Mouse (Mus musculus) spleen, adult 12 weeks (tissue): Measurements from ENCODE around the gene Aif1.

Source experiments
- DNase-seq: peaks from one replicate; pipeline ENCODE4 v3.0.0; 2022; ENCODE audit warnings: low spot score

Aif1 gene

DNA sequence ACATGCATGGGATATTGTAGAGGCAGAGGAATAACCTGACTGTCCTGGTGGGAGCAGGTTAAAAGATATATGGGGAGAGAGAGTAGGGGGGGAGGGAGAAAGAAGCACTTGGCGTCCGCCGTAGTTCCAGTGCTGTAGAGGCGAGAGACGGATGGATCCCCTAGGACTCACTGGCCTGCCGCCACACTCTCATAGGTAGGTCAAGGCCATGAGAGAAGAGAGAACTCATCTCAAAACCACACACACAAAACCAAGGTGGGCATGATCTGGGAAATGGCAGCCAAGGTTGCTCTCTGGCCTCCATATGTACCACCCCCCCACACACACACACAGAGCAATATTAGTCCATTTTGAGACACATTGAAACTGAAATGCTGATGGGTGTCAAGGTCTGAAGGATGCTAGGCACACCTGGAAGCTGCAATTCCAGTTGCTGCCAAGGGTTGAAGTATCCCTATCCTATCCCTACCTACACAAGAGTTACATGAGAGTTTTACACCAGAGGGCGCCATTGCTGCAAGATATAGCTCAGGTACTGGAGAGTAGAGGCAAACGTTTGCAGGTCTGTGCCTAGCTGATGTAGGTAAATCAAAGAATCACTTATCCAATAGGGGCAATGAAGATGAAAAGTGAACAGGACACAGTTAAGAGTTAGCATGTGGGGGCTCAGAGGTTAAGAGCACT, 9.4 kb downstream of the Aif1 start:
- DNase-seq = peak; percentile 45

DNA sequence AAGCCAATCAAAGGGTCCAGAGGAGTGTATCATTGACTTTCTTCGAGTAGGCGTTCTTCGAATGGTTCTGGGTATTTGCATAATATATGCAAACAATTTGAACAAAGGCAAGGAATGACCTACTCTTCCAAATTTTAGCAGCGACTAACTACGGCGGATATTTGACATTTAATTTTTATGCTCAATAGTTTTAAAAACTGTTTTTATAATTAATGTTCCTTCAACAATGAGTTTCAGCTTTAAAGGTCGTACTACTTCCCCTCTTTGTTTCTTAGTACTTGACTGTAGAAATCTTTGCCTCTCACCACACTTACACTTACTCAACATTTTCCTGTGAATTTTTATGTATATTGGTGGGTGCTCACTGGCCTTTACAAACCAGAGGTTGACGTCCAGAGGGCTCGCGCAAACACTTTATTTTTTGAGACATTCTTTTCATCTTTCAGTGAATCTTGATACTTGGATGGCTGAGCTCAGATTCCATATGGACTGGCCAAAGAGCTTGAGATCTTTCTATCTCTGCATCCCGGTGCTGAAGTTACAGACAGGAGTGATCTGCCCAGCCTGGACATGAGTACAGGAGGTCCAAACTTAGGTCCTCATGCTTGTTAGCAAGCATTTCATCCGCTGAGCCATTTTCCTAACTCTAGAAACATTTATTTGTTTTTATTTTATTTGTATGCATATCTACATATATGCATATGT, 10.3 kb downstream of the Aif1 start:
- DNase-seq = no peak

DNA sequence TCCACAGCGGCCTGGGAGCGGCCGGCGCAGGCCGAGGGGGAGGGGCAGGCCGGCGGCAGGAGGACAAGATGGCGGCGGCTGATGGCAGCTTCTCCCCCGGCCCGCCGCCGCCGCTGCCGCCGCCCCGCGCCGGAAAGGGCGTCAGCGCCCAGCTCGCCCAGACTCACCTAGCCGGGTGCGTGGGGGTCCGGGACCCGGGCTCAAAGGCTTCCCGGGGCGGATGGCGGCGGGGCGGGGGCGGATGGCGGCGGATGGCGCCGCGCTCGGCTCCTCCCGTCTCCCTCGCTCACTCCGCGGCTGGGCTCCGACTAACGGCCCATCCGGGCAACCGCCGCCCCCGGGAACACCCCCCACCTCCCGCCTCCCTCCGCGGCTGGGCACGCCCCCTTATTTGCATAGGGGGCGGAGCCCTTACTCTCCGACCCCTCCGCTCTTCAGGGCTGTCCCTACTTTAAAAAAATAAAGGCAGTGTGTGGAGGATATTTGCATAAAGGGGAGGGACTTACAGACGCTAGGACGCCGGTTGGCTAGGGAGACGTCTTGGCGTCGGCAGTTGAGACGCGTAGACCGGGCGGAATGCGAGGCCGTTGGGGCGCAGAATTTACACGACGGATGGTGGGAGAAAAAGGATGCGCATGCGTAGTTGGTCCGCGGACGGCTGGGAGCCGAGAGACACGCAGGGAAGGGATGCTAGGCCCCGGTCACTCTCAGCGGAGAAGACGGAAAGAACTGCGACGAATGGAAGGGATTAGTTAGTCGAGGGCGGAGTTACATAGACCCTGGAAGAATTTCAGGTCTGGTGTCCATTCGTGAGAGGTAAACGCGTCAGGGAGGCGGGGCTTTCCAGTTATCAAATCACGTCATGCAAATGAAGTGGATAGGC, 11.1 kb downstream of the Aif1 start, which contains the start of gene Prrc2a:
Prrc2a (minus strand) TSS at position 330 of the 883 bp plus-strand sequence.
- peak; percentile 92 for DNase-seq

DNA sequence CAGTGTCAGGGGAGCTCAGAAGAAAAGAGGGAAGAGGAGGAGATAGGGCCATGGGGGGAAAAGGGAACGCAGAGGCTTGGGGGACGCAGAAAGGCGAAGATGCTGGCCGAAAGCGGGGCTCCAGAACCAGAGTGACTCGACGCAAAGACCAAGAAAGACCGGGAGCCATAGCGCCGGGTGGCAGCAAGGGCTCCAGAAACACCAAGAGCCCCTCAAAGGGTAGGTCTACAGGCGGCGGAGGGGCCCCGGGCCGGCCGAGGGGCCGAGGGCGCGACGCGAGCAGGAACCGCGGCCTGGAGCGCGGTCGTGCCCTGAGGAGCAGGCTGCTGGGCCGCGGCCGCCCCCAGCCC, 11.7 kb downstream of the Aif1 start:
- DNase-seq = no peak

DNA sequence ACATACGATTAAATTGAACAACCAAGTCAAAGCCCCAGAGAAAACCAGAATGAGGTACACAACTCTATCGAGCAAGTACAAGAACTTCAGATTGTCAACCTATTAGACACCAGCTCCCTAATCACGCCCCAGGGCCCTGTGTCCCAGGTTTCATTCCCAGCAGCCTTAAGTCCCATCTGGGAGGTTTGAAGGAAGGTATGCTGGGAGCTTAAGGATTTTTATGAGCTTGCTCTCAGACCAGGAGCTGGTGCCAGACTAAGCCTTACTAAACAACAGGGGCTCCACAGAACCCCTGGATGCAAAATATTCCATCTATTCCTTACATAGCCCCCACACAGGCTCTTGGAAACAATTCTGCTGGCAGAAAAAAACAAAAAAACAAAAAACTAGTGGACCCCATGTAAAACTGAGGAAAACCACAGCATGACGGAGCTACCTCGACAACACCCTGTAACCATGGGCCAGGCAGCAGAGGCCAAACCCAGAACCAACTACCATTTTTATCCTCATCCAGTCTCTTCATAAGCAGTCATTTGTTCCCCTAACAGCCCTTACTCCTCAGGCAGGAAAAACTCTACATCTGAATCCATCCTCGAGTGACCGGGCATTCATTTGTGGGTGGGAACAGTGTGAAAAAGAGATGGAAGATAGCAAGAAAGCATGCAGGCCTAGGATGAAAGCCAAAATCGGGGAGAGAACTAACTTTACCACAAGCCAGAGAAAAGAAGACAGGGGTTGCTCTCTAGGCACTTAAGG, 12.4 kb downstream of the Aif1 start:
- DNase-seq = no peak

DNA sequence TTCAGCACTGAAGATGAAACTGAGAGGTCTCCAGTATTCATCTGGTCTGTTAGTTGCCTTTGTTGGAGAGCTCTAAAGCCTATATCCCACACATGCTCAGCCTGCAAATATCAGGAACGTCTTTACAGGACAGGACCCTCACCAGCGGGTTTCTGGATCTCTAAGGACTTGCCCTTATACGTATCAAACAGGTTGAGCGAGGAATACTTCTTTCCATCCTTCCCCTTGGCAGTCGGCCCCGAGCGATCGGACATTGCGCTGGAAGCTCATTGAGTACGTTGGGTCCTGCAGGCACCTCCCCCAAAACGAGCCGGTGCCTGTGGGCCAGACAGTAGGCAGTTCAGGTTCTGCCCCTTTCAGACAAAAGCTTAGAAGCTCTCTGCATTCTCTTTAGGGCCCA, 13.1 kb downstream of the Aif1 start:
- DNase-seq = no peak

DNA sequence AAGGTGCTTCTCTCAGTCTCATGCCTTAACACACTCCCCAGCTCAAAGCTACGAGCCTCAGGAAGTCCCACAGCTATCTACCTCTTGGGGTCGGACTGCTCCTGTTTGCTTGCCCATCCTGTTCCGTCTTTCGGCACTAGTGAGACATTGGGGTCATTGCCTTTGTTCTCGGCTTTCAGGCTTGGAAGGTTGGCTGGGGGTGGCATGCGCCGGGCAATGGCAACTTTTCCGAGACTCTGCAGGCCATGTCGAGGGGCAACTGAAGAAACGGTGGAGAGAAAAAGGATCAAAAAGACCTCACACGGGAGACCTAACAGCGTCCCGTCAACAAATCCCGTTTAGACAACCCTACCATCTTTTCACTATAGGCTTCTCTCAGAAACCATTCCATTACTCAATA, 13.7 kb downstream of the Aif1 start:
- no peak for DNase-seq

DNA sequence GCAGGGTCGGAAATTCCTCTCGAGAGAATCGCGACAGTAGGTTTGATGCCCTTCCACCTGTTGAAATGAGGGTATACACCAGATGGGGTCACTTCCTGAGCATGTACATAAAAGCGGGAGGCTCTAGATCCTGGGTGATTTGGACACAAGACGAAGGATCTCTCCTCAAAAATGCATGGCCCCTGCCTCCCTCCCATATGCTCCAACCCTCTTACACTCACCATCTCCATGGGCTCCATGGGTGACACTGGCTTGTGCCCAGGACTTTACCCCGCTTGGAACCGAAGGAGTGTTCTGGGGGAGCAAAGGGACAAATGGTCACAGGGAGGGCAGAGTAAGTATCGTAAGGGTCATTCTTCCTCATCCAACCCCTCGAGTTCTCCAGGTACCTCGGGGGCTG, 14.4 kb downstream of the Aif1 start:
- DNase-seq = no peak

DNA sequence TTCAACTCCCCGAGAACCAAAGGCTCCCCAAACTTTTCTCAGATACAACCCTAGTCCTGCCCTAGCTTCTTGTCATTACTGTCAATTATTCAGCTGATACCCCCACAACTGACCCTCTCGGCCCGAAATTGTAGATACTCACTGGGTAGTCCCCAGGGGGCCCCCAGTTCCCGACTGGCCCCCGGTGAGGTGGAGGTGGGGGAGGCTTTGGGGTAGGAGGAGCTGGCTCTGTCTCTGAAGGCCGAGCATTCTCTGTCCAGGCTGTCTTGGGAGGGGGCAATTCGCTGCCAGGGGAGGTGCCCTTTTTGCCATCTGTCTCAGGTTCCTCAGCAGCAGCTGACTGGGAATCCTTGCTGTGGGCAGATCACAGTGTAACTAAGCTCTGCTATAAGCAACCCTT, 16.2 kb downstream of the Aif1 start:
- DNase-seq = no peak

DNA sequence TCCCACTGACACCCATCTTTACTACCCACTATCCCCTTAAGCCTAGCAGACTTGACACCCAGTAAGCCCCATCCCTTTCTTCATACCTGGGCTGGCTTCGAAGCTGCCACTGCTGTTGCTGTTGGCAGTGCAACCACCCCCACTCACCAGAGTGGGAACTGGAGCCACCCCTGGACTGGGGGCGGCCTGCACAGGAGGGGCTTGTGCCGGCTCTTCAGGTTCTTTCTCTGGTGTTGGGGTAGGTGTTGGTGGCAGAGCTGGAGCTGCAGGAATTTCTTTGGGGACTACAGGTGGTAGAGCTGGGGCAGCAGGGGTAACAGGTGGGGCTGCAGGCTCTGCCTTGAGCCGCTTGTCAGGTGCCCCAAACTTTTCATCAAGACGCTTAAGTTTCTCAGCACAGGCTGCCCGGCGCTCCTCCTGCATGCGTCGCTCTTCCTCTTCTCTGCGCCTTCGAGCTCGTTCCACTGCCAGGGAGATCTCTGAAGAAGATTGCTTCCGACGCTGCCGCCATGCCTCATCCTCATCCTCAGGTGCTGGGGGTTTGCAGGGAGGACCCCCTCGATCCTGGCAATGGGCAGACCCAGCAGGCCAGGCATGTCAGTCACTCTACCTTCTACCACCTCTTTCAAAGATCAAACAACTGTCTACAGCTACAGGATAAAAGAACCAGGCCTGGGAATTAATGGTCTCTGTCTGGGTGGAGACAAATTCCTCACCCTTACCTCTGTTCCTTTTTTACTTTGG, 16.8 kb downstream of the Aif1 start:
- no peak for DNase-seq

DNA sequence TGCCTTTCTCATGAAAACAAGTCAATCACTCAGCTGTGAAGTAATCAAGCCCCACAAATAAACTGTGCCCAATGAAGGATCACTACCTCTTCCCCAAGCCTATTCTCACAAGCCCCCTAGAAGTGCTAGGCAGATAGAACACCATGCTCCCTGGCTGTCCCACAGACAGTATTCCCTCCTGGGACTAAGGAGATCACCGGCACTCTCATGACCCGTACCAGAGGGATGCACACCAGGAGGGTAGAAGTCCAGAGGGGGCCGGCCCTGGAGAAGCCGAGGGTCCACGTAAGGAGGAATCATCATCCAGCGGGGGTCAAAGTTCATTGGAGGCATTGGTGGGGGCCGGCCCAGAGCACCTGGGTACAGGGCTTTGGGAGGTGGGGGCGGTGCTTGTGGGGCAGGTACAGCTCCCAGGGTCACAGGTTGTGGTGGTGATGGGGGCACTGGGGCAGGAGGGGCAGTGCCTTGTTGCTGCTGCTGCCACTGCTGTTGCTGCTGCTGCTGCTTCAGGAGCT, 18.1 kb downstream of the Aif1 start:
- DNase-seq = no peak

DNA sequence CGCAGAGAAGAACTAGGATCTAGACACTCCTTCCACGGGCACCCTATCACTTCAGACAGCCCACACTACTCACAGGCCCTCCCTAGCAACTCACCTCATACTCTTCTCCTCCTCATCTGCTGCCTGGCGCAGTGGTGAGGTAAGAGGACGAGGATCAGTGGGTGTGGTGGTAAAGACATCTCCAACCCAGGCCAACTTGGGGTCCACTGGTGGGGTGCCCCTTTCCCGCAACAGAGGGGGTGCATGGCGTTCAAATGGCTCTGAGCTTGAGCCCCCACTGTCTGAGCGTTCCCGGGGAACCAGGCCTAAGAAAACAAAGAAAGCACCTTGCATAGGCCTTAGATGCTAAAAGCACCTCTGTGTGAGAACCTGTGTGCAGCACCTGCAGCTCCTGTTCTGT, 18.6 kb downstream of the Aif1 start:
- no peak for DNase-seq

DNA sequence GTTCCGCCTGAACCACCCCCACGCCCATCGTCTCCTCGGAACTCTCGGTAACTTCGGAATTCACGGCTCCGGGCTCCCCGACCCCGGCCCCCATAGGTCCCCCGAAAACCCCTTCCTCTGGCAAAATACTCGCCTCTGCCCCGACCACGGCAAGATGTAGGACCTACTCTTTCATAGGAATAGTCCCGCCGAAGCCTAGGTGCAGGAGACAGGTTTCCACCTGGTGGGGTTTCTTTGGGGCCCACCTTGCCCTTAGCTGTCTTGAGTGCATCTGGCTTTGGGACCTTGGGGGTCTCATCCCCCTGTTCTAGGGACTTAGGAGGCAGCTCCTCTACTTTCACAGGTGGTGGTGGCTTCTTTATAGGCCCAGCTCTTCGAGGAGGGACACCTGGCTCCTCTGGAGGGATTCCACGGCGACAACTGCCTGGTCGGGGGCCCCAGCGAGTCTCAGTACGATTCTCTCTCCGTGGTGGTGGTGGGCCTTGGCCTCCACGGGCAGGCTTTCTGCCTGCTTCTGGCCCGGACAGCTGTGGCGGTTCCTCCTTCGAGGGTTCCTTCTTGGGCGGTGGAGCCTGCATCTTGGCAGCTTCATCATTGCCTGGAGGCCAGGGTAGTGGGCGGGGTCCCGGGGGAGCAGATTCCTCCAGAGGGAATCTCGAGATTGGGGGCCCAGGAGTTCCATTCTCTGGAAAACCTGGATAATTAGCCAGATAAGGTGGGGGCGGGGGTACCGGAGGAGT, 19.2 kb downstream of the Aif1 start:
- DNase-seq = no peak

DNA sequence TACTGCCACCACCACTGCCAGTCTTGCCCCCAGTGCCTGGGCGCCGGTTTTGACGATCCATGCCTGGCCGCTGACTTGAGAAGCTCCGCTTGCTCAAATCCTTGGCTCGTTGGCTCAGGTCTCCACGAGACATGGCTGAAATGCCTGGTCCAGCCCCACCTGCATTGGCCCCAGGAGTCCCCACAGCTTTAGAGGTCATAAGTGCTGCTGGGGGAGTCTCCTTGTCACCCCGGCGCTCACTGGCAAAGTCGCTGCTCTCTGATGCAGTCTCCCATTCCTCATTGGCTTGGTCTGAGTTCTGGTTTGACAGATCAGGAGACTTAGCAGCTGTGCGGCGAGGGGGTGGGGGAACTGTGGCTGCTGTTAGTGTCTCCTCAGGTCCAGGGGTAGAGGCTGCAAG, 20.4 kb downstream of the Aif1 start:
- no peak for DNase-seq

DNA sequence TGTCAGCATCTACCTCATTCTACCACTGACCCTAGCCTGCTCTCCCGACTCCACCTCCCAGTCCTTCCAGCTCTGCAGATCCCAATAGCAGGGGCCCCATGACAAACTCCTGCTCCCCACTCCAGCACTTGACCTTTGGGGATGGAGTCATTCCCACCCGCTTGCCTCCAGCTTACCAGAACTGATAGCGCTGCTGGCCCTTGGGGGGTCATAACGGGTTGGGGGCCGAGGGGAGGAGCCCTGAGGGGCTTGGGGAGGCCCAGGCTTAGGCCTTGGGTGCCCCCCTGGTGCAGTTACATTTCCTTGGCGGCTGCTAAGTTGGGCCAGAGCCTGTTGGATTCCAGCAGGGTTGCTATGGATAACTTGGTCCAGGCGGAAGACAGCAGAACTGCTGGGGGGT, 21.3 kb downstream of the Aif1 start:
- DNase-seq = no peak

DNA sequence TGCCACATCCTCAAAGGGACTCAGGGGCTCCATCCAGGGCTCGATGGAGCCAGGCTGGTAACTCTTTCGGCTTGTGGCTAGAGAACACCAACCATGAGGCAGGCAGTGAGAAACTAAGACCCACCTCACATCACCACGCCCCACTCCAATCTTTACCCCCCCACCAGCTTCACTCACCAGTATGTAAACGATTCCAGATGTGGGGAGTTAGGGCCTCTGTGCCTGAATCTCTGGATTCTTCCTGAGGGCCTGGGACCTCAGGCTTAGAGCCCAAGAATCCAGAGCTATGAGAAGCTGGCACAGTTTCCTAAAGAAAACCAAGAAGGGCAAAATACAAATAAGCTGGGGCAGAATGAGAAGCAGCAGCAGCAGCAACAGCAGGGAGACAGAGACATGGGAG, 21.9 kb downstream of the Aif1 start:
- DNase-seq = no peak

DNA sequence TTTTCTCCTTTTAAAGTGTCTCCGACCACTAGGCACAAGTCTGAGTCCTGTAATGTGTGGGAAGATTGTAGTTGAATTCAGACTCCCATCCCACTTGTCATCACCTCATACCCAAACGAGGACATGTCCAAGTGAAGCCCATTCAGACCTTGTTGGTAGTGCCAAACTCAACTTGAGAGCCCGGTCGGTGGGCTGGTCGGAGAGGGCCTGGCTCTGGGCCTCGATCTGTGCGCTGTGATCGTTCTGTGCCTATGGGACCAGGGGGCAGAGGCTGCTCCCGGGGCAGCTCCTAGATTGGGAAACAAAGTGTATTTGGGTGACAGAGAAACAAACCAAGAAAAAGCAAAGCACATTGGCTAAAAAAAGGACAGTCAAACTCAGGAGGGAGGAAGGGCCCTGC, 22.8 kb downstream of the Aif1 start:
- DNase-seq = no peak

DNA sequence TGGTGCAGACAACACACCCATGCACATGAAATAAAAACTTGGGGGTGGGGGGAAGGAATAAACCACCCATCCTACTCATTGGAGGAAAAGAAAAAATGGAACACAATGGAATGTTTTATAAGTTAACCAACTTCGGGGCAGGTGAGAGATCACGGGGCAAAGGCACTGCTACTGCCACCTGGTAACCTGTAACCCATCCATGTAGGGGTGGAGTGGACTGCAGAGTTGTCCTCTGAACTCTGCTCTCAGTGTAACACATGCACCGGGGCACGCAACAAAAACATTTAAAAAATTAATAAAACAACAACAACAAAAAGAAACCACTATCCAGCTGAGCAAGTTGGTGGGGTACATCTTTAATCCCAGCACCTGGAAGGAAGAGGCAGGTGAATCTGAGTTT, 23.7 kb downstream of the Aif1 start:
- no peak for DNase-seq

DNA sequence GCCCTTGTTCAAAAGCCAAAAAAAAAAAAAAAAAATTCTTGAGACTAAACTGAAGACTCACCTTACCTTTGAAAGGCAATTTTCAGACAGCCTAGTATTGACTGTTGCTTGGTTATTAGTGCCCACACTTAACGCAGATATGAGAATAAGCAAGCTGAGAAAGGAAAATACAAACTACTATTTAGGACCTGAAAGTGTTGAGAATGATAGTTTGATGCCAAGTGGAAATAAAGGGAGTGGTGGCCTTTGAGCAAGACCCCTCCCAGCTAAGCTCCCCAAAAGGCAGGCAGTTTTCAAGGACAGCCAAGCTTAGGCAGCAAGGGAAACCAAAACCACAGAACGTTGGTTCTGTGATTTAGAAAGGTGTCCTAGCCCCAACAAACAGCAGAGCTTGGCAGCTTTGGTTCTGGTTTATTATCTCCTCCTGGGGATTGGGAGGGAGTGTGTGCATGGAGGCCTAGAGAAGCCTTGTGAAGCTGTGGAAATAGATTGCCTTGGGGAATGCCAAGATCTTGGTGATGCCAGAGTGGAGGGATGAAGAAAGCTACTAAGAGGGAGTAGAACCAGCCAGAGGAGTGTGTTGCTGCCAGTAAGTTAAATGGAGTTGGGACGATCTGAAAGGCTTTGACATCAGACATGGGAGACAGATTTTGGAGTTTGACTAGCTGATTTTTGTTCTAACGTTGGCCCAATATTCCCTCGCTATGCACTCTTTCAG, 27.8 kb downstream of the Aif1 start:
- DNase-seq = no peak

DNA sequence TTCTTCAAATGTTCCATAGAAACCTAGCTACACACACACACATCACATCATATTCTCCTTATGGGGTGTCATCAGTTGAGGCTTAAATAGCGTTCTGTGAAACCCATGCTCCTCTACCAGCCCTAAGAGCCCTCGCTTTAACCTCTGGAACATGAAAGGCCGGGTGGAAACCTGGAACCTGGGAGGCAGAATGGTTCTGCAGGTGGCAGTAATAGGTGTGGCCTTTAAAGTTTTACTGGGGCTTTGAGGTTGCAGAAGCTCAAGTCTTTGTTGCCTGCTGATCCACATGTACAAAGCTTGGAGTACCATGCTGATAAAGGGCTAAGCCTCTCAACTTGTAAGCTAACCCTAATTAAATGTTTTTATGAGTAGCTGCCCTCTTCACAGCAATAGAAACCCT, 28.5 kb downstream of the Aif1 start:
- DNase-seq = no peak
